In the genomic region with DNA sequence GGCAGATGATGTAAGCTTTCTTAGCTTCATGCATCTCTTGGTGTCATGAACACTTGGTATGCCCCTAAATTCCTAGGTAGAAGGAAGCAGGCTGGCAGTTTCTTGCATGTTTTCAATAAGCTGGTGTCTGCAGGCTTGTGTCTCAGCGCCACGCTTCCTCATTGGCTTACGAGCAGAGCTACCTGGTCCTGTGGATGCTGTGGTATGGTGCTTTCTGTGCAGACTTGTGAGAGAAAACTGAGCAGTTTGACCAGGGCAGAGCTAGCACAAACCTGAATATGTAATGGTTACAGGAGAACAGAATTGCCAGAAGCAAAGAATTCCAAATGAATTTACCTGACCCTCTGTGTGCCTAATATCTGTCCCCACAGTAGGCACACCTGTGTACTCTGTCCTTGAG, we compare ENCODE assay signal across 16 mouse cellular contexts. TPM values are rescaled to one million over a fixed set of nuclear protein-coding genes. Genes with fewer than 3 reads are reported as not detected.
DNase-seq lines count a peak whose midpoint lies in the region; ATAC-seq lines count a peak whose summit lies in the region.
"Had no signal": no experiment of that assay in that cellular context is flagged by ENCODE, and none has a peak within 500 bp of the region (broad histone marks: within the 10 kb centered on the region; RNA-seq: fewer than 3 reads in every experiment).

No protein-coding gene starts in this region.

- H3K27ac ChIP-seq in midbrain, embryonic 13.5 days, result no peak overlapping the region
- no peak overlapping the region for H3K27ac ChIP-seq in midbrain, embryonic 10.5 days (replicated peaks)
- H3K27ac ChIP-seq in neural tube, embryonic 14.5 days (ENCODE audit: low read depth, low read length), result no peak overlapping the region

- H3K9ac ChIP-seq in midbrain, embryonic 13.5 days (replicated peaks), result 0 out of 2 replicates have a peak overlapping the region, but pooled peaks have one; percentile 23
- no peak overlapping the region for H3K9ac ChIP-seq in neural tube, embryonic 14.5 days (replicated peaks; ENCODE audit: low read depth, low read length)

- H3K9me3 ChIP-seq in midbrain, embryonic 13.5 days, result no peaks in the 10 kb centered on the region
- H3K9me3 ChIP-seq in midbrain, embryonic 10.5 days (replicated peaks), result no peaks in the 10 kb centered on the region
- H3K9me3 ChIP-seq in neural tube, embryonic 14.5 days (ENCODE audit: control insufficient read depth, low read length), result no peaks in the 10 kb centered on the region

- 87% methylated on average over 3 of the region's 3 CpGs for WGBS in midbrain, embryonic 13.5 days
- WGBS in midbrain, embryonic 10.5 days, result 90% methylated on average over 3 of the region's 3 CpGs
- whole genome bisulfite sequencing in neural tube, embryonic 14.5 days, result 84% methylated on average over 3 of the region's 3 CpGs

- peaks cover 29% of the 10 kb centered on the region for H3K4me1 ChIP-seq in midbrain, embryonic 13.5 days (replicated peaks)
- peaks cover 37% of the 10 kb centered on the region for H3K4me1 ChIP-seq in midbrain, embryonic 10.5 days
- H3K4me1 ChIP-seq in neural tube, embryonic 14.5 days (ENCODE audit: control insufficient read depth, insufficient read depth, low read length), result peaks cover 13% of the 10 kb centered on the region

- H3K36me3 ChIP-seq in midbrain, embryonic 13.5 days, result no peaks in the 10 kb centered on the region
- no peaks in the 10 kb centered on the region for H3K36me3 ChIP-seq in midbrain, embryonic 10.5 days
- H3K36me3 ChIP-seq in neural tube, embryonic 14.5 days (ENCODE audit: control insufficient read depth, insufficient read depth, low read length), result no peaks in the 10 kb centered on the region

- peak overlapping the region; percentile 11; the same call in 1 of the 2 replicates for H3K4me3 ChIP-seq in midbrain, embryonic 13.5 days (replicated peaks)
- H3K4me3 ChIP-seq in midbrain, embryonic 10.5 days, result no peak overlapping the region
- H3K4me3 ChIP-seq in neural tube, embryonic 14.5 days (ENCODE audit: low read depth, low read length), result no peak overlapping the region; the same call in 1 of the 2 replicates

- H3K4me2 ChIP-seq in midbrain, embryonic 13.5 days (replicated peaks), result peak overlapping the region; percentile 80
- peak overlapping the region; percentile 77; the same call in 1 of the 2 replicates for H3K4me2 ChIP-seq in neural tube, embryonic 14.5 days (ENCODE audit: low read depth, low read length)

- peak; percentile 45 for DNase-seq in kidney, adult 11 months
- DNase-seq in kidney, adult 9 months, result no peak
- DNase-seq in midbrain, embryonic 10.5 days (ENCODE audit: low spot score), result no peak
- DNase-seq in kidney, postnatal 25 days, result peak; percentile 30 to 59
- no peak for DNase-seq in spleen, postnatal 10 days (ENCODE audit: low spot score in 2 of 2)
- DNase-seq in lung, postnatal 14 days, result no peak
- DNase-seq: gastrocnemius, postnatal 36 days; layer of hippocampus, adult 9-11 months; left cerebral cortex, postnatal 4 days; lung, adult 18-20 months; spleen, adult 18-20 months; thymus, postnatal 36 days had no signal

- no peaks in the 10 kb centered on the region for H3K27me3 ChIP-seq in midbrain, embryonic 13.5 days
- H3K27me3 ChIP-seq in midbrain, embryonic 10.5 days (ENCODE audit: low read depth, poor library complexity, severe bottlenecking), result no peaks in the 10 kb centered on the region
- H3K27me3 ChIP-seq in neural tube, embryonic 14.5 days (ENCODE audit: control insufficient read depth, insufficient read depth, low read length), result no peaks in the 10 kb centered on the region

- ATAC-seq in midbrain, embryonic 13.5 days, result no peak
- ATAC-seq in neural tube, embryonic 14.5 days (ENCODE audit: low read depth), result no peak
- ATAC-seq: activated CD4-positive, CD25-positive, alpha-beta regulatory T cell, adult 4 months; inflammation-experienced regulatory T-cells, adult 6 months had no signal

RNA-seq across cellular contexts. Expression of gene Tsc1, which starts 2.1 kb away (rescaled TPM):
- 37.1 and 38.4 TPM in 2 replicates for polyA plus RNA-seq in midbrain, embryonic 13.5 days (2015; fragmentation: Nextera tagmentation; extraction: Ambion mirVana)
- polyA plus RNA-seq in midbrain, embryonic 10.5 days (2016; fragmentation: Nextera tagmentation; extraction: Ambion mirVana), result 21.7 and 25.7 TPM in 2 replicates
- 32.2 and 36.0 TPM in 2 replicates for polyA plus RNA-seq in neural tube, embryonic 14.5 days (2014; fragmentation: Nextera tagmentation; extraction: Ambion mirVana)

RNA-seq across cellular contexts. Expression of gene Gfi1b, which starts 21.3 kb away (rescaled TPM):
- polyA plus RNA-seq in midbrain, embryonic 13.5 days (2015; fragmentation: Nextera tagmentation; extraction: Ambion mirVana), result 0.43 and 0.67 TPM in 2 replicates
- 4.3 and 4.5 TPM in 2 replicates for polyA plus RNA-seq in midbrain, embryonic 10.5 days (2016; fragmentation: Nextera tagmentation; extraction: Ambion mirVana)
- 0.15 TPM in 1 of 2 replicates, not detected in the other for polyA plus RNA-seq in neural tube, embryonic 14.5 days (2014; fragmentation: Nextera tagmentation; extraction: Ambion mirVana)
- polyA plus RNA-seq: inflammation-experienced regulatory T-cells, adult 6 months had no signal

RNA-seq across cellular contexts. Expression of gene Spaca9, which starts 56.4 kb away (rescaled TPM):
- polyA plus RNA-seq in midbrain, embryonic 13.5 days (2015; fragmentation: Nextera tagmentation; extraction: Ambion mirVana), result 1.1 and 1.6 TPM in 2 replicates
- polyA plus RNA-seq in midbrain, embryonic 10.5 days (2016; fragmentation: Nextera tagmentation; extraction: Ambion mirVana), result 1.7 and 3.2 TPM in 2 replicates
- 1.6 TPM in 2 replicates for polyA plus RNA-seq in neural tube, embryonic 14.5 days (2014; fragmentation: Nextera tagmentation; extraction: Ambion mirVana)

RNA-seq across cellular contexts. Expression of gene Ak8, which starts 56.9 kb away (rescaled TPM):
- 2.2 and 2.6 TPM in 2 replicates for polyA plus RNA-seq in midbrain, embryonic 13.5 days (2015; fragmentation: Nextera tagmentation; extraction: Ambion mirVana)
- 0.61 and 0.72 TPM in 2 replicates for polyA plus RNA-seq in midbrain, embryonic 10.5 days (2016; fragmentation: Nextera tagmentation; extraction: Ambion mirVana)
- polyA plus RNA-seq in neural tube, embryonic 14.5 days (2014; fragmentation: Nextera tagmentation; extraction: Ambion mirVana), result 1.4 and 1.5 TPM in 2 replicates
- polyA plus RNA-seq: activated CD4-positive, CD25-positive, alpha-beta regulatory T cell, adult 4 months; inflammation-experienced regulatory T-cells, adult 6 months had no signal

RNA-seq across cellular contexts. Expression of gene Gtf3c5, which starts 59.5 kb away (rescaled TPM):
- 51.0 and 51.6 TPM in 2 replicates for polyA plus RNA-seq in midbrain, embryonic 13.5 days (2015; fragmentation: Nextera tagmentation; extraction: Ambion mirVana)
- 58.1 and 61.3 TPM in 2 replicates for polyA plus RNA-seq in midbrain, embryonic 10.5 days (2016; fragmentation: Nextera tagmentation; extraction: Ambion mirVana)
- polyA plus RNA-seq in neural tube, embryonic 14.5 days (2014; fragmentation: Nextera tagmentation; extraction: Ambion mirVana), result 28.0 and 30.7 TPM in 2 replicates

Comparison
In these comparisons a context has a peak if more than half of its experiments do, and no peak if none do; other contexts are left out.
1. DNase-seq: peak in kidney, adult 11 months (single experiment) and kidney, postnatal 25 days (2 of 2); none in kidney, adult 9 months (single experiment), midbrain, embryonic 10.5 days (single experiment), spleen, postnatal 10 days (0 of 2) and lung, postnatal 14 days (single experiment).